Mouse (Mus musculus) MEL (cell line): ENCODE measurements around the gene Zfp39. TPM values are rescaled to one million over a fixed set of nuclear protein-coding genes. Genes with fewer than 3 reads are reported as not detected.
"Not testable (repeated sequence)": the region's sequence is repeated elsewhere in the genome, so short reads cannot be mapped to it uniquely, and the experiment has no call there.

Experiments used
- DNase-seq: peaks from one replicate; pipeline ENCODE4 v3.0.0; 2011; ENCODE audit warnings: low read depth, low spot score
- H3K27ac ChIP-seq: 2 replicates; pipeline ENCODE4 v1.5.1; 2012; ENCODE audit warnings: low read depth, mild to moderate bottlenecking, control low read depth, low read length, moderate library complexity; ENCODE audit not compliant: control insufficient read depth
- H3K27me3 ChIP-seq, 2 experiments: fragments of 150-350 bp in 1 of 2; sonication (generic) in 1 of 2; 2 replicates each; pipeline ENCODE4 v1.6.1; 2012; ENCODE audit warnings: low read length in 2 of 2, mild to moderate bottlenecking in 2 of 2, improper control_type of control experiment in 1 of 2, moderate library complexity in 1 of 2; ENCODE audit not compliant: insufficient read depth in 2 of 2, control insufficient read depth in 1 of 2
- H3K36me3 ChIP-seq, 2 experiments: 2 replicates each; pipeline ENCODE4 v1.6.1; 2012 to 2014; ENCODE audit warnings: low read length in 2 of 2, improper control_type of control experiment in 1 of 2, inconsistent platforms in 1 of 2, mild to moderate bottlenecking in 1 of 2; ENCODE audit not compliant: insufficient read depth in 2 of 2, control insufficient read depth in 1 of 2
- H3K4me1 ChIP-seq, 2 experiments: fragments of 150-350 bp in 1 of 2; sonication (generic) in 1 of 2; 2 replicates each; pipeline ENCODE4 v1.6.1; 2012; ENCODE audit warnings: low read length in 2 of 2, improper control_type of control experiment in 1 of 2, mild to moderate bottlenecking in 1 of 2; ENCODE audit not compliant: insufficient read depth in 2 of 2, control insufficient read depth in 1 of 2
- H3K4me3 ChIP-seq, 2 experiments: fragments of 150-350 bp in 1 of 2; sonication (generic) in 1 of 2; 2 replicates each; pipeline ENCODE4 v1.5.1; 2012; ENCODE audit warnings: low read depth in 2 of 2, low read length in 2 of 2, mild to moderate bottlenecking in 2 of 2, moderate library complexity in 2 of 2, control low read depth in 1 of 2, improper control_type of control experiment in 1 of 2; ENCODE audit not compliant: control insufficient read depth in 1 of 2, insufficient read depth in 1 of 2
- H3K79me2 ChIP-seq: 2 replicates; pipeline ENCODE4 v1.6.1; 2012; ENCODE audit warnings: mild to moderate bottlenecking, low read length, moderate library complexity; ENCODE audit not compliant: control insufficient read depth, poor library complexity, insufficient read depth
- H3K9ac ChIP-seq: 2 replicates; pipeline ENCODE4 v1.6.1; 2012; ENCODE audit warnings: low read depth, mild to moderate bottlenecking, control low read depth, low read length, moderate library complexity; ENCODE audit not compliant: control insufficient read depth, poor library complexity, severe bottlenecking
- H3K9me3 ChIP-seq: fragments of 150-350 bp; sonication (generic); replicated peaks from 2 replicates; pipeline ENCODE4 v1.6.1; 2012; ENCODE audit warnings: mild to moderate bottlenecking, low read length, improper control_type of control experiment, moderate library complexity; ENCODE audit not compliant: insufficient read depth
- CHD2 ChIP-seq: IDR thresholded peaks from 2 replicates; pipeline ENCODE4 v1.6.1; 2011; ENCODE audit warnings: low read length, improper control_type of control experiment
- E2F4 ChIP-seq: IDR thresholded peaks from 2 replicates; pipeline ENCODE4 v1.6.1; 2011; ENCODE audit warnings: low read depth, low read length, improper control_type of control experiment, borderline replicate concordance
- ELF1 ChIP-seq: IDR thresholded peaks from 2 replicates; pipeline ENCODE4 v1.6.1; 2014; ENCODE audit warnings: low read depth, mild to moderate bottlenecking, inconsistent platforms, low read length, improper control_type of control experiment, moderate library complexity
- EP300 ChIP-seq, 2 experiments: IDR thresholded peaks; 2 replicates each; pipeline ENCODE4 v1.6.1; 2011; ENCODE audit warnings: improper control_type of control experiment in 2 of 2, low read length in 2 of 2, low read depth in 1 of 2, mild to moderate bottlenecking in 1 of 2
- ETS1 ChIP-seq: IDR thresholded peaks from 2 replicates; pipeline ENCODE4 v1.6.1; 2012; ENCODE audit warnings: low read depth, mild to moderate bottlenecking, inconsistent platforms, low read length, improper control_type of control experiment, moderate library complexity
- GABPA ChIP-seq: IDR thresholded peaks from 2 replicates; pipeline ENCODE4 v1.6.1; 2012; ENCODE audit warnings: low read depth, mild to moderate bottlenecking, inconsistent platforms, low read length, improper control_type of control experiment, moderate library complexity
- GATA1 ChIP-seq: IDR thresholded peaks from 2 replicates; pipeline ENCODE4 v1.6.1; 2011; ENCODE audit warnings: low read depth, low read length, improper control_type of control experiment
- HCFC1 ChIP-seq: IDR thresholded peaks from 2 replicates; pipeline ENCODE4 v1.6.1; 2012; ENCODE audit warnings: low read depth, mild to moderate bottlenecking, inconsistent platforms, low read length, improper control_type of control experiment, moderate library complexity
- JUND ChIP-seq: IDR thresholded peaks from 2 replicates; pipeline ENCODE4 v1.6.1; 2011; ENCODE audit warnings: low read depth, mild to moderate bottlenecking, improper control_type of control experiment, low read length
- KAT2A ChIP-seq: conservative IDR thresholded peaks from 2 replicates; pipeline ENCODE4 v1.6.1; 2012; ENCODE audit warnings: low read depth, low read length, improper control_type of control experiment, inconsistent platforms
- MAFK ChIP-seq: IDR thresholded peaks from 2 replicates; pipeline ENCODE4 v1.6.1; 2011; ENCODE audit warnings: low read depth, mild to moderate bottlenecking, low read length, improper control_type of control experiment, borderline replicate concordance
- MAX ChIP-seq: IDR thresholded peaks from 2 replicates; pipeline ENCODE4 v1.6.1; 2011; ENCODE audit warnings: low read length, improper control_type of control experiment
- MAZ ChIP-seq: IDR thresholded peaks from 2 replicates; pipeline ENCODE4 v1.6.1; 2012; ENCODE audit warnings: low read depth, mild to moderate bottlenecking, inconsistent platforms, low read length, improper control_type of control experiment
- MEF2A ChIP-seq: IDR thresholded peaks from 2 replicates; pipeline ENCODE4 v1.6.1; 2014; ENCODE audit warnings: low read depth, mild to moderate bottlenecking, inconsistent platforms, low read length, improper control_type of control experiment; ENCODE audit not compliant: poor library complexity, insufficient replicate concordance, severe bottlenecking; ENCODE audit errors: extremely low read depth
- MXI1 ChIP-seq: IDR thresholded peaks from 2 replicates; pipeline ENCODE4 v1.6.1; 2011; ENCODE audit warnings: mild to moderate bottlenecking, low read depth, low read length, improper control_type of control experiment
- MYC ChIP-seq: IDR thresholded peaks from 2 replicates; pipeline ENCODE4 v1.6.1; 2011; ENCODE audit warnings: low read depth, mild to moderate bottlenecking, low read length, improper control_type of control experiment, moderate library complexity
- NELFE ChIP-seq: IDR thresholded peaks from 2 replicates; pipeline ENCODE4 v1.6.1; 2011; ENCODE audit warnings: low read depth, low read length, improper control_type of control experiment
- NRF1 ChIP-seq: IDR thresholded peaks from 2 replicates; pipeline ENCODE4 v1.6.1; 2014; ENCODE audit warnings: low read depth, mild to moderate bottlenecking, inconsistent platforms, low read length, improper control_type of control experiment, moderate library complexity; ENCODE audit not compliant: poor library complexity, insufficient read depth, severe bottlenecking
- POLR2A ChIP-seq, 2 experiments: IDR thresholded peaks; 2 replicates each; pipeline ENCODE4 v1.6.1; 2011 to 2012; ENCODE audit warnings: low read length in 2 of 2, mild to moderate bottlenecking in 2 of 2, control low read depth in 1 of 2, improper control_type of control experiment in 1 of 2, low read depth in 1 of 2, moderate library complexity in 1 of 2; ENCODE audit not compliant: control insufficient read depth in 1 of 2, insufficient read depth in 1 of 2, poor library complexity in 1 of 2
- POLR2AphosphoS2 ChIP-seq: IDR thresholded peaks from 2 replicates; pipeline ENCODE4 v1.6.1; 2011; ENCODE audit warnings: low read length, improper control_type of control experiment
- POLR2AphosphoS5 ChIP-seq: IDR thresholded peaks from 2 replicates; pipeline ENCODE4 v1.6.1; 2012; ENCODE audit warnings: low read depth, borderline replicate concordance, mild to moderate bottlenecking, inconsistent platforms, low read length, moderate library complexity, mixed read lengths
- RCOR1 ChIP-seq: IDR thresholded peaks from 2 replicates; pipeline ENCODE4 v1.6.1; 2012; ENCODE audit warnings: low read depth, mild to moderate bottlenecking, inconsistent platforms, low read length, improper control_type of control experiment
- SIN3A ChIP-seq: IDR thresholded peaks from 2 replicates; pipeline ENCODE4 v1.6.1; 2012; ENCODE audit warnings: low read length, improper control_type of control experiment, inconsistent platforms
- TBP ChIP-seq: IDR thresholded peaks from 2 replicates; pipeline ENCODE4 v1.8.0; 2011; ENCODE audit warnings: low read depth, low read length, improper control_type of control experiment
- TCF12 ChIP-seq: IDR thresholded peaks from 2 replicates; pipeline ENCODE4 v1.6.1; 2014; ENCODE audit warnings: low read depth, mild to moderate bottlenecking, inconsistent platforms, low read length, improper control_type of control experiment, moderate library complexity
- UBTF ChIP-seq: IDR thresholded peaks from 2 replicates; pipeline ENCODE4 v1.6.1; 2012; ENCODE audit warnings: low read depth, mild to moderate bottlenecking, inconsistent platforms, low read length, improper control_type of control experiment, moderate library complexity, borderline replicate concordance; ENCODE audit not compliant: insufficient read depth
- ZC3H11A ChIP-seq: IDR thresholded peaks from 2 replicates; pipeline ENCODE4 v1.6.1; 2012; ENCODE audit warnings: low read depth, mild to moderate bottlenecking, inconsistent platforms, low read length, improper control_type of control experiment
- ZMIZ1 ChIP-seq: IDR thresholded peaks from 2 replicates; pipeline ENCODE4 v1.6.1; 2012; ENCODE audit warnings: low read depth, mild to moderate bottlenecking, inconsistent platforms, low read length, improper control_type of control experiment, moderate library complexity
- ZNF384 ChIP-seq: IDR thresholded peaks from 2 replicates; pipeline ENCODE4 v1.6.1; 2012; ENCODE audit warnings: low read depth, mild to moderate bottlenecking, inconsistent platforms, low read length, improper control_type of control experiment
- polyA plus RNA-seq, 2 experiments: library from polyadenylated mRNA; stranded (reverse) in 1 of 2; unstranded in 1 of 2; fragments of >175 nt in 1 of 2; fragments of >200 nt in 1 of 2; gene quantifications; 2 replicates each; pipeline versions ENCODE4 v1.2.1 to v1.2.4; 2012; ENCODE audit warnings: low replicate concordance in 2 of 2, low read depth in 1 of 2; ENCODE audit not compliant: insufficient read length in 2 of 2, insufficient read depth in 1 of 2, missing spikeins in 1 of 2
- total RNA-seq: library from RNA; depleted of rRNA; stranded (reverse); fragments of 300-350 nt; gene quantifications from 2 replicates; pipeline ENCODE4 v1.2.3, GENCODE M21; 2012

The Zfp39 gene
- total and polyA plus RNA-seq, 3 experiments: 5.1 to 6.0 TPM; not detected in 1

GRCm38 (mm10) chr11:58846919-58847461, 57.0 kb downstream of the Zfp39 start, which contains the start of gene Gm12258:
Gene Gm12258 (plus strand): TSS chr11:58847158.
- TF ChIP-seq KAT2A: 0 out of 2 replicates have a peak, but pooled peaks have one; percentile 41
- TF ChIP-seq UBTF: no peak
- peak; percentile 76 for TF ChIP-seq HCFC1
- TF ChIP-seq POLR2AphosphoS2: peak; percentile 66; the same call in 1 of the 2 replicates
- no peak; the same call in 1 of the 2 replicates for TF ChIP-seq NRF1
- TF ChIP-seq GATA1: peak; percentile 47
- TF ChIP-seq MXI1: peak; percentile 65; the same call in 1 of the 2 replicates
- TF ChIP-seq JUND: no peak
- no peak for TF ChIP-seq MEF2A
- TF ChIP-seq ZNF384: no peak
- peak; percentile 54; the same call in 1 of the 2 replicates for TF ChIP-seq RCOR1
- 0 out of 2 replicates have a peak, but pooled peaks have one; percentile 46 for TF ChIP-seq MYC
- peak; percentile 65; the same call in 1 of the 2 replicates for TF ChIP-seq E2F4
- peak; percentile 71 for TF ChIP-seq MAX
- peak; percentile 81 for TF ChIP-seq SIN3A
- no peak for TF ChIP-seq ZMIZ1
- TF ChIP-seq ZC3H11A: no peak
- TF ChIP-seq EP300 (IDR thresholded peaks at IDR 0.05; ENCODE audit: low read depth in 1 of 2, low read length in 2 of 2): peak in 1 of 2 experiments; percentile 45; a peak in 1 of 4 replicates
- TF ChIP-seq TCF12: 0 out of 2 replicates have a peak, but pooled peaks have one; percentile 28
- no peak for TF ChIP-seq MAZ
- peak; percentile 73 for TF ChIP-seq NELFE
- TF ChIP-seq GABPA: no peak
- peak; percentile 72 for TF ChIP-seq TBP
- TF ChIP-seq POLR2A (IDR thresholded peaks at IDR 0.05; ENCODE audit: control insufficient read depth in 1 of 2, insufficient read depth in 1 of 2, low read depth in 1 of 2, low read length in 2 of 2, poor library complexity in 1 of 2): peak; percentile 59 to 75; a peak in 3 of 4 replicates
- TF ChIP-seq ELF1: peak; percentile 88
- TF ChIP-seq MAFK: no peak
- TF ChIP-seq POLR2AphosphoS5: no peak
- peak; percentile 38; the same call in 1 of the 2 replicates for TF ChIP-seq ETS1
- peak; percentile 88 for TF ChIP-seq CHD2

GRCm38 (mm10) chr11:58838951-58839350, 65.1 kb downstream of the Zfp39 start, which contains the start of gene Olfr311:
Gene Olfr311 (plus strand): TSS chr11:58839251.
- not testable (repeated sequence) for H3K9ac ChIP-seq, H3K36me3 ChIP-seq, H3K4me1 ChIP-seq, DNase-seq, H3K79me2 ChIP-seq, H3K27ac ChIP-seq, H3K4me3 ChIP-seq, H3K9me3 ChIP-seq
- peaks cover 11 to 39% of the 10 kb centered on the region in 2 experiments for H3K27me3 ChIP-seq

More at GRCm38 (mm10) chr11:58846919-58847461, 57.0 kb downstream of the Zfp39 start, which contains the start of gene Gm12258:
- Histone ChIP-seq H3K27me3 (no peaks in the 10 kb centered on the region; a peak in 1 of 4 replicates), H3K27ac (peak within 1 kb of the TSS; percentile 78), H3K79me2 (peaks cover 6% of the 10 kb centered on the region; the same call in 1 of the 2 replicates), H3K4me1 (peaks cover 2 to 5% of the 10 kb centered on the region in 2 experiments; a peak in 2 of 4 replicates), H3K9me3 (no peaks in the 10 kb centered on the region), H3K4me3 (peak within 1 kb of the TSS; percentile 79 to 97), H3K9ac (peak within 1 kb of the TSS; percentile 91), H3K36me3 (peaks cover 3 to 9% of the 10 kb centered on the region in 2 experiments; a peak in 3 of 4 replicates)
- peak; percentile 100 for DNase-seq
